Mouse (Mus musculus): ENCODE data around the gene Gm49380. TPM values are rescaled to one million over a fixed set of nuclear protein-coding genes. Genes with fewer than 3 reads are reported as not detected.

The Gm49380 gene
- total RNA-seq, 2 experiments from 2014 or later: not detected

DNA sequence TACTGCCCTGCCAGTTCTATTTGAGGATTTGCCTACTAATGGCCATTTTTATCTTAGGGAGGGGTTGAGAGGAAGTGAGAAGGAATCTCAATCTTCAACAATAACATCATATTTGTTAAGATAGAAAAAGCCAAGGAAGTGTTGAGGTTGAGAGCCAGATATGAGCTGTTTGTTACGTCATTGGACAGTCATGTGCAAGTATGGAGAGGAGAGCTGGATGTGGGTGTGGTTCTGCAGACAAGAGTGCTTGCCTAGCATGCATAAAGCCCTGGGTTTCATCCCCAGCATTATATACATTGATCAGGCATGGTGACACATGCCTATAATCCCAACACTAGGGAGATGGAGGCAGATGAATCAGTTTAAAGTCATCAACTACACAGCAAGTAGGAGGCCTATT, 59.4 kb downstream of the Gm49380 start:
- no peak for ATAC-seq (replicated peaks; ENCODE audit: low FRiP score, poor library complexity, severe bottlenecking)

DNA sequence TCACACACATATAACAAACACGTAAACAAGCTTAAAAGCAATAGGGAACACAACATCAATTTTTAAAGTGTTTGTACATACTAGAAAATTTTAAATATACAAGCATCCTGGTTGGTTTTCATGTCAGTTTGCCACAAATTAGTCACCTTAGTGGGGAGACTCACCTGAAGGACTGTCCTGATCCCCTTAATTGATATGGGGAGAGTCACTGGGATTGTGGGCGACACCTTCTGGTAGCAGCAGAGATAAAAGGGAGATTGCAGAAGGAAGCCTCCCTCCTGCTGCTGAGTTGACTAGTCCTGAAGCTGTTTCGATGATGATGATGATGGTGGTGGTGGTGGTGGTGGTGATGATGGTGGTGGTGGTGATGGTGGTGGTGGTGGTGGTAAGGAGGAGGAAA, 60.4 kb downstream of the Gm49380 start:
- no peak for ATAC-seq (replicated peaks; ENCODE audit: low FRiP score, poor library complexity, severe bottlenecking)

DNA sequence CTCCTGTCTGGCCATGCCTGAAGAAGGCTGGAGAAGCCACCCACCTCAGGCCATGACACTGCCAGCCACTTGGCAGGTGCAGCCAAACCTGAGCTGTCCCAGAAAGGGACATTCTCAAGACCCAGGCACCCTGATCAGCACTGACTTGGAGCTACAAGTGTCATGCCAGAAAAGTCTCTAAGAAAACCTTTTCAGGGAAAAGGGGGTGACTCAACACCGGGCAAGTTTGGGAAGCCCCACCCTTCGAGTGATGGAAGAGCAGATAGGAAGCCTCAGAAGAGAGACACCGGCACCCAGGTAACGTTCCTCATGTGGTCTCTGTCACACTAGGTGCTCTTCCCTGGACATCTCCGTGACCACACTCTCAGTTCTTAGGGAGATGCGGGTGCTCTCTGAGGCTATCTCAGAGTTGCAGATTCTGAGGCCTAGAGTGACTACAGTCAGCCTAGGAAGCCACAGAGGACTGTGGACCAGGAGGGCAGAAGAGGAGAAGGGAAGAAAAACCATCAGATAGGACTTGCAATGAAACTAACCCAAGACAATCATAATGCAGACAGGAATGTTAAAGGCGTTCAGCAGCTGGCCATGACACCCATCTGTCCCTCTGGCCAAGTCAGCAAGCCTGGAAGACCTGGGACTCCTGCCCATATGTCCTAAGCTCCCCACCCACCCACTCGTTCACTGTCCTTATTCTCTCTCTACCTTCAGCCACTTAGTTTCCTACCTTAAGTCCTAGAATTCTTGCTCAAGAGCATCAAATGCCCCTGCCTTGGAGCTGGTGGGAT, 63.7 kb downstream of the Gm49380 start:
- ATAC-seq (replicated peaks; ENCODE audit: low FRiP score, poor library complexity, severe bottlenecking): no peak

DNA sequence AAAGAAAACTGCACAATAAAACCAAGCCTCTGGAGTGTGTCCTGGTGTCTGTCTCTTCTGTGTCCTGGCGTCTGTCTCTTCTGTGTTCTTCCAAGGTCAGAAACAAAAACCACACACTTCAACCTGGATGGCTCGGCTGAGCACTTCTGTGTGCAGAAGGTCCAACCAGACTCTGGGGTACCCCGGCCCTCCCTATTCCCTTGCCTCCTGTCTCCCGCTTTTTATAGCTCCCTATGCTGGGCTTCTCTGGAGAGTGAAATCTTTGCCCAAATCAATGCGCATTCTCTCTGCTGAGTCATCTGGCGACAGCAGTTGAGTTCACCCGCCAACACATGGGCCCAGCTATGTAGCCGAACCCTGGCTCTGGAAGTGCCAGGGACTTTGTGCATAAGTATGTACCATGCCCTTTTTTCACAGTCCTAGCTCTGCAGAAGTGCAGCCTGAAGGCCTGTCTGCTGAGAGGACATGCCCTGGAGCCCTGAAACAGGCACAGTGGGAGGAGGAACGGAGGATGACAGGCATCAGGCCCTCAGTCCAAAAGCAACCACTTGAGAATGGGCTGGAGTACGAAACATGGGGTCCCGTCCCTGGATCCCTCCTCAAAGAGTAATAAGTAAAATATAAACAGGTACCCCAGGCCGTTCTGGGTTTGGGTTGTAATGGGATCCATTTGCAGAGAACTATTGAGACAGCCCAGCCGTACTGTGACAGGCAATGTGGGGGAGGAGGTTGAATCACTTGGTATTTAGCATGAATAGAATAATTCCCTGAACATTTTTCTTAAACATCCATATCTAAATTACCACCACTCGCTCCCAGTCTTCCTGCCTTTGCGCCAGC, 64.5 kb downstream of the Gm49380 start:
- no peak for ATAC-seq (replicated peaks; ENCODE audit: low FRiP score, poor library complexity, severe bottlenecking)

DNA sequence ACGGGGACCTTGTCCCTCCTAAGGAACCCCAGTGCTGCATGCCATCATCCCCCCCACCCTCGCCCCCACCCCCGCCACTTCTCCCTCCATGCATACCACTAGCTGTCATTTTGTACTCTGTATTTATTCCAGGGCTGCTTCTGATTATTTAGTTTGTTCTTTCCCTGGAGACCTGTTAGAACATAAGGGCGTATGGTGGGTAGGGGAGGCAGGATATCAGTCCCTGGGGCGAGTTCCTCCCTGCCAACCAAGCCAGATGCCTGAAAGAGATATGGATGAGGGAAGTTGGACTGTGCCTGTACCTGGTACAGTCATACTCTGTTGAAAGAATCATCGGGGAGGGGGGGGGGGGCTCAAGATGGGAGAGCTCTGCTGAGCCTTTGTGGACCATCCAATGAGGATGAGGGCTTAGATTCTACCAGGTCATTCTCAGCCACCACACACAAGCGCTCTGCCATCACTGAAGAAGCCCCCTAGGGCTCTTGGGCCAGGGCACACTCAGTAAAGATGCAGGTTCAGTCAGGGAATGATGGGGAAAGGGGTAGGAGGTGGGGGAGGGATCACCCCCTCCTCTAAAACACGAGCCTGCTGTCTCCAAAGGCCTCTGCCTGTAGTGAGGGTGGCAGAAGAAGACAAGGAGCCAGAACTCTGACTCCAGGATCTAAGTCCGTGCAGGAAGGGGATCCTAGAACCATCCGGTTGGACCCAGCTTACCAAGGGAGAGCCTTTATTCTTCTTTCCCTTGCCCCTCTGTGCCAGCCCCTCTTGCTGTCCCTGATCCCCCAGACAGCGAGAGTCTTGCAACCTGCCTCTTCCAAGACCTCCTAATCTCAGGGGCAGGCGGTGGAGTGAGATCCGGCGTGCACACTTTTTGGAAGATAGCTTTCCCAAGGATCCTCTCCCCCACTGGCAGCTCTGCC, 65.5 kb downstream of the Gm49380 start:
- no peak for ATAC-seq (replicated peaks; ENCODE audit: low FRiP score, poor library complexity, severe bottlenecking)

DNA sequence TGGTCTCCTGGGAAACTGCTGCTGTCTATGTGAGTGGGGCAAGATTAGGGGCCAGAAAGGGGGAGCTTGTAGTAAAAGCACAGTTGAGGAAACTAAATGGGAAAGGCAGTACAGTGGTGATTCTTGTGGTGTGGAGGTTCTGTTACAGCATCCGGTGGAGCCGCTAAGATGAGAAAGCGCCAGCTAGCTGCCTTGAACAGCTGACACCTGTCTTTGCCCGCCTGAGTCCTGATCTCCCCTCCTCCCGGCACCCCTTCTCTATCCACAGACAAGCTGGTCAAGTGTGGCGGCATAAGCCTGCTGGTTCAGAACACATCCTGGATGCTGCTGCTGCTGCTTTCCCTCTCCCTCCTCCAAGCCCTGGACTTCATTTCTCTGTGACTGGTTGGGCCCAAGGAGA, 66.2 kb downstream of the Gm49380 start:
- ATAC-seq (replicated peaks; ENCODE audit: low FRiP score, poor library complexity, severe bottlenecking): no peak

DNA sequence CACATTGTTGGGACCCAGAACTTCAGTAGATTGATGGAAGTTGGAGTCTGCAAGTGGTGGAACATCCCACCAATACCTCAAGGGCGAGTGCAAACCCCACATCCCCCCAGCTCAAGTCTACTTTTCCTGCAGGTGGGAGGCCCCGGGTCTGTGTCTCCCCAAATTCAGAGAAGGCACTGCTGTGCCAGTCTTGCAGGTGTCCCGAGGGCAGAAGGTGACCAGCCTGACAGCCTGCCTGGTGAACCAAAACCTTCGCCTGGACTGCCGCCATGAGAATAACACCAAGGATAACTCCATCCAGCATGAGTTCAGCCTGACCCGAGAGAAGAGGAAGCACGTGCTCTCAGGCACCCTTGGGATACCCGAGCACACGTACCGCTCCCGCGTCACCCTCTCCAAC, 66.9 kb downstream of the Gm49380 start:
- no peak for ATAC-seq (replicated peaks; ENCODE audit: low FRiP score, poor library complexity, severe bottlenecking)

DNA sequence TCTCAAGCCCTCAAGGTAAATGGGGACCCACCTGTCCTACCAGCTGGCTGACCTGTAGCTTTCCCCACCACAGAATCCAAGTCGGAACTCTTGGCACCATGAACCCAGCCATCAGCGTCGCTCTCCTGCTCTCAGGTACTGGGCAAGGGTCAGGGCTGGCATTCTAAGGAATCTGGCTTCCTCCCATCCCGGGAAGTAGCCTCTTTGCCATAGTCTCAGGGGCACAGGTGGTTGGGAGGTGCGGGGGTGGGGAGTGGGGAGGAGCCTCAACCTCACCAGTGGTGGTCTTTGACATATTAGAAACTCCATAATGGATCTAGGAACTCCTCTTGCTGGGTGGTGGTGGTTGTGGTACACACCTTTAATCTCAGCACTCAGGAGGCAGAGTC, 67.4 kb downstream of the Gm49380 start:
- no peak for ATAC-seq (replicated peaks; ENCODE audit: low FRiP score, poor library complexity, severe bottlenecking)

DNA sequence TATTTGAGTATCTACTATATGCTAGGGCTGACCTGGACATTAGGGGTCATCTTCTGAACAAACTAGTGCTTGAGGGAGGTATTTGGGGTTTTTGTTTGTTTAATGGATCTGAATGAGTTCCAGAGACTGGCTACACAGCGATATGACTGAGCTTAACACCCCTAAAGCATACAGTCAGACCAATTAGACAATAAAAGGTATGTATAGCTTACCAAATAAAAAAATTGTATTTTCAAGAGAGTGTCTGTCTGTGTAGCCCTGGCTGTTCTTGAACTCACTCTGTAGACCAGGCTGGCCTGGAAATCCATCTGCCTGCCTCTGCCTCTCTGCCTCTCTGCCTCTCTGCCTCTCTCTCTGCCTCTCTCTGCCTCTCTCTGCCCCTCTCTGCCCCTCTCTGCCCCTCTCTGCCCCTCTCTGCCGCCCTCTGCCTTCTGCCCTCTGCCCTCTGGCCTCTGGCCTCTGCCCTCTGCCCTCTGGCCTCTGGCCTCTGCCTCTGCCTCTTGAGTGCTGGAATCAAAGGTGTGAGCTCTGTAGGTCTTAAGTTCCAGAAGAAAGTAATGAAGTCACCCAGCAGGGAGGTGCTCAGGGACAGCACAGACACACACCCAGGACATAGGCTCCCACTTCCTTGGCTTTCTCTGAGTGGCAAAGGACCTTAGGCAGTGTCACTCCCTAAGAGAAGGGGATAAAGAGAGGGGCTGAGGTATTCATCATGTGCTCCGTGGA, 68.0 kb downstream of the Gm49380 start:
- ATAC-seq (replicated peaks; ENCODE audit: low FRiP score, poor library complexity, severe bottlenecking): no peak

DNA sequence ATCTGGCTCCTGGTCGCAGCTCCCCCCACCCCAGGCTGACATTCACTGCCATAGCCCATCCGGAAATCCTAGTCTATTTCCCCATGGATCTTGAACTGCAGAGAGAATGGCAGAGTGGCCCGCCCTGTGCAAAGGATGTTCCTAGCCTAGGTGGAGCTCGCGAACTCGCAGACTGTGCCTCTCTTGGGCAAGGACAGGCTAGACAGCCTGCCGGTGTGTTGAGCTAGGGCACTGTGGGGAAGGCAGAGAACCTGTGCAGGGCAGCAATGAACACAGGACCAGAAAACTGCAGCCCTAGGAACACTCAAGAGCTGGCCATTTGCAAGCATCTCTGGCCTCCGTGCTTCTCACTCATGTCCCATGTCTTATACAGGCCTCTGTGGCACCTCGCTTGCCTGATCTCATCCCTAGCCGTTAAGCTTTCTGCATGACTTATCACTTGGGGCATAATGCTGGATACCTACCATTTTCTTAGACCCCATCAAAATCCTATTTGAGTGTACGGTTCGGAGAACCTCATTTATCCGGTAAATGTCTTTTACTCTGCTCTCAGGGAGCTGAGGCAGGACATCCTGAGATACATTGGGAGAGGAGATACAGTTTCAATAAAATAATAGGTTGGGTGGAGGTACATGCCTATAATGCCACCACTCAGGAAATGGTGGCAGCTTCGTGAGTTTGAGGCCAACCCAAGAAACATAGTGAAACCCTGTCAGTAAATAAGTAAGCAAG, 68.7 kb downstream of the Gm49380 start:
- ATAC-seq (replicated peaks; ENCODE audit: low FRiP score, poor library complexity, severe bottlenecking): no peak

DNA sequence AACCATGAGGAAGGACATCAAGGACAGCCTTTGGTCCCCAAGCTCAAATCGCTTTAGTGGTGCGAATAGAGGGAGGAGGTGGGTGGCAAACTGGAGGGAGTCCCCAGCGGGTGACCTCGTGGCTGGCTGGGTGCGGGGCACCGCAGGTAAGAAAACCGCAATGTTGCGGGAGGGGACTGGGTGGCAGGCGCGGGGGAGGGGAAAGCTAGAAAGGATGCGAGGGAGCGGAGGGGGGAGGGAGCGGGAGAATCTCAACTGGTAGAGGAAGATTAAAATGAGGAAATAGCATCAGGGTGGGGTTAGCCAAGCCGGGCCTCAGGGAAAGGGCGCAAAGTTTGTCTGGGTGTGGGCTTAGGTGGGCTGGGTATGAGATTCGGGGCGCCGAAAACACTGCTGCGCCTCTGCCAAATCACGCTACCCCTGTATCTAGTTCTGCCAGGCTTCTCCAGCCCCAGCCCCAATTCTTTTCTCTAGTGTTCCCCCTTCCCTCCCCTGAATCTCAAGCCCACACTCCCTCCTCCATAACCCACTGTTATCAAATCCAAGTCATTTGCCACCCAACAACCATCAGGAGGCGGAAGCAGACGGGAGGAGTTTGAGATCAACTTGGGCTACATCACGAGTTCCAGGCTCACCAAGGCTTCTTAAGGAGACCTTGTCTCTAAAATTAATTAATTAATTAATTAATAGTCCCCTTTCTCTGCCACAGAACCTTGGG, 69.4 kb downstream of the Gm49380 start:
- ATAC-seq (replicated peaks; ENCODE audit: low FRiP score, poor library complexity, severe bottlenecking): no peak

DNA sequence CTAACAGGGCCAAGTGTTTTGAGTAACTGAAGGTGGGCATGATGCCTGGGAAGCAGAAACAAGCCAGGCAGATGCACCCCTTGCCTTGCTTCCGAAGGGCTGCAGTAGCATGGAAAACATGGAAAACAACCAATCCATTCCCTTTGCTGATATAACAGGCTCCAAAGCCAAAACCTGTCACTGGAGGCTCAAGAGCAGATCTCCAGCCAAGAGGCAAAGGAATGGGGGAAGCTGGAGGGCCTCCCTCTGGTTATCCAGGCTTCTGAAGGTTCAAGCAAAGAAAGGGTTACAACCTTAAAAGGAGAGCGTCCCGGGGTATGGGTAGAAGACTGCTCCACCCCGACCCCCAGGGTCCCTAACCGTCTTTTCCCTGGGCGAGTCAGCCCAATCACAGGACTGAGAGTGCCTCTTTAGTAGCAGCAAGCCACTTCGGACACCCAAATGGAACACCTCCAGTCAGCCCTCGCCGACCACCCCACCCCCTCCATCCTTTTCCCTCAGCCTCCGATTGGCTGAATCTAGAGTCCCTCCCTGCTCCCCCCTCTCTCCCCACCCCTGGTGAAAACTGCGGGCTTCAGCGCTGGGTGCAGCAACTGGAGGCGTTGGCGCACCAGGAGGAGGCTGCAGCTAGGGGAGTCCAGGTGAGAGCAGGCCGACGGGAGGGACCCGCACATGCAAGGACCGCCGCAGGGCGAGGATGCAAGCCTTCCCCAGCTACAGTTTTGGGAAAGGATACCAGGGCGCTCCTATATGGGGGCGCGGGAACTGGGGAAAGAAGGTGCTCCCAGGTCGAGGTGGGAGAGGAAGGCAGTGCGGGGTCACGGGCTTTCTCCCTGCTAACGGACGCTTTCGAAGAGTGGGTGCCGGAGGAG, 70.2 kb downstream of the Gm49380 start, which contains the start of gene Thy1:
Gene Thy1 (plus strand): TSS at position 549 of the 872 bp plus-strand sequence.
- ATAC-seq (replicated peaks; ENCODE audit: low FRiP score, poor library complexity, severe bottlenecking): no peak

DNA sequence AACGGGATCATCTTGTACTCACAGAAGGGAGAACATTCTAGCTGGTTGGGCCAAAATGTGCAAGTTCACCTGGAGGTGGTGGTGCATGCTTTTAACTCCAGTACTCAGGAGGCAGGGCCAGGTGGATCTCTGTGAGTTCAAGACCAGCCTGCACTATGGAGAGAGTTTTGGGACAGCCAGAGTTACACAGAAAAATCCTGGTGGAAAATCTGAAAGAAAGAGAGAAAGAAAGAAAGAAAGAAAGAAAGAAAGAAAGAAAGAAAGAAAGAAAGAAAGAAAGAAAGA, 71.0 kb downstream of the Gm49380 start:
- no peak for ATAC-seq (replicated peaks; ENCODE audit: low FRiP score, poor library complexity, severe bottlenecking)

DNA sequence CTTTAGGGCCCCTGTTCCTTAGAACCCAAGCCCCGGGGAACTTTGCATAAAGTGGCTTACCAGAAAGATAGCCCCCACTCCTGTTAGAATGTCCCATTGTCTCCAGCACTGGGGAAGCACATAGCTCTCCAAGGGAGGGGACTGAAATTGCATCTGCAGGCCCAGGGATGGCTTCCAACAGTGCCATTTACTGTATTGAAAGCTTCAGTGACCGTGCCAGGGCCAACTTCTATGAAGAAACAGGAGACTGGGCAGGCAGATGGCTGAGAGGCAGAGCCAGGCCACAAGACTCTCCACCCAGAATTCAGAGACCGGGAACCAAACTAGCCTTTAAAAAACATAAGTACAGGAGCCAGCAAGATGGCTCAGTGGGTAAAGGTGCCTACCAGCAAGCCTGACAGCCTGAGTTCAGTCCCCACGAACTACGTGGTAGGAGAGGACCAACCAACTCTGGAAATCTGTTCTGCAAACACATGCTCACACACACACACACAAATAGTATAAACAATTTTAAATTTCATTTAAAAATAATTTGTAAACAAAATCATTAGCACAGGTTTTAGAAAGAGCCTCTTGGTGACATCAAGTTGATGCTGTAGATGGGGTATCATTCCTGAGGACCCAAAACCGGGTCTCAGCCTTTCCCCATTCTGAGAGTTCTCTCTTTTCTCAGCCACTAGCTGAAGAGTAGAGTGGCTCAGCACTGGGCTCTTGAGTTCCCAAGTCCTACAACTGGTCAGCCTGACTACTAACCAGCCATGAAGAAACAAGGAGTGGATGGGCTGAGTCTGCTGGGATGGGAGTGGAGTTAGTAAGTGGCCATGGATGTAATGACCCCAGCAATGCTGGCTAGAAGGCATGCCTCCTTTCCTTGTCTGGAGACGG, 71.5 kb downstream of the Gm49380 start:
- no peak for ATAC-seq (replicated peaks; ENCODE audit: low FRiP score, poor library complexity, severe bottlenecking)

DNA sequence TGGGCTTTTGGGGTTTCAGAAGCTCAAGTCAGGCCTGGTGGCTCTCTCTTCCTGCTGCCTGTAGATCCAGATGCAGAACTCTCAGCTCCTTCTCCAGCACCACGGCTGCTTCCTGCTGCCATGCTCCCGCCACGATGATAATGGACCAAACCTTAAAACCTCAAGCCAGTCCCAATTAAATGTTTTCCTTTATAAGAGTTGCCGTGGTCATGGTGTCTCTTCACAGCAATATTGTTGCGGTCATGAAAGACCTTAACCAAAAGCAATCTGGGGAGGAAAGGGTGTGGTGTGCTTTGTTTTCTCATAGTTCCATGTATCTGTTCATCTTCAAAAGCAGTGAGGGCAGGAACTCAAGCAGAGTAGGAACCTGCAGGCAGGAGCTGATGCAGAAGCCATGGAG, 76.2 kb downstream of the Gm49380 start:
- no peak for ATAC-seq (replicated peaks; ENCODE audit: low FRiP score, poor library complexity, severe bottlenecking)

DNA sequence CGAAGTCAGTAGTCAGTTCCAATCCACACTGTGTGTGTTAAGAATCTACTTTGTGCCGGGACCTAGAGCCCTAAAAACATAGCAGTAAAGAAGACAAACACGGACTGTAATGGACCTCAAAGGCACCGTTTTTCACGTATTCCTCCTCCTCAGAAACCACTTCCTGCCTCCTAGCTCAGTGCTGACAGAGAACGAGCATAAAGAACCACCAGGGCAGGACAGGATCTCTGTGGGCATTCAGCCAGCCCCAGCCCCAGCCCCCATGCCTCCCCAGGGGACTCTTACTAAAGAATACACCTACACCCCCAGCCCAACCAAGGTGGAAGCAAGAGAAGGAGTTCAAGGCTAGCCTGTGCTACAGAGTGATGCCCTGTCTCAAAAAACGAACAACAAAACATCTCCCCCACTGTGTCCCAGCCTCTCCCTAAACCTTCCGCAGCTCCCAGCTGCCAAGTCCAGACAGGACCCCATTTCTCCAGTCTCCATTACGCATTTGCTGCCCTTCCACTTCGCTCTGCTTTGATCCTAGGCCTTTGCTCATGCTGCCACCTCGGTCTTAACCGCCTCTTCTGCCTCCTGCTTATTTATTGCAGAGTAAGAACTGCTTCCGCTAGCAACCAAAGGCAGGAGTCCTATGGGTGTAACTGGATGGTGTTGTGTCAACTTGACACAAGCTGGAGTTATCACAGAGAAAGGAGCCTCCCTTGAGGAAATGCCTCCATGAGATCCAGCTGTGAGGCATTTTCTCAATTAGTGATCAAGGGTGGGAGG, 79.2 kb downstream of the Gm49380 start:
- no peak for ATAC-seq (replicated peaks; ENCODE audit: low FRiP score, poor library complexity, severe bottlenecking)

Measured in erythroid progenitor cell, adult 5-6 weeks (primary cell).